Mouse (Mus musculus): ENCODE measurements around the gene Kcns1. TPM values are rescaled to one million over a fixed set of nuclear protein-coding genes. Genes with fewer than 3 reads are reported as not detected.
"Not testable (repeated sequence)": the region's sequence is repeated elsewhere in the genome, so short reads cannot be mapped to it uniquely, and the experiment has no call there.

Gene Kcns1
- polyA plus RNA-seq (2017; shearing (Covaris generic)) = not detected

DNA sequence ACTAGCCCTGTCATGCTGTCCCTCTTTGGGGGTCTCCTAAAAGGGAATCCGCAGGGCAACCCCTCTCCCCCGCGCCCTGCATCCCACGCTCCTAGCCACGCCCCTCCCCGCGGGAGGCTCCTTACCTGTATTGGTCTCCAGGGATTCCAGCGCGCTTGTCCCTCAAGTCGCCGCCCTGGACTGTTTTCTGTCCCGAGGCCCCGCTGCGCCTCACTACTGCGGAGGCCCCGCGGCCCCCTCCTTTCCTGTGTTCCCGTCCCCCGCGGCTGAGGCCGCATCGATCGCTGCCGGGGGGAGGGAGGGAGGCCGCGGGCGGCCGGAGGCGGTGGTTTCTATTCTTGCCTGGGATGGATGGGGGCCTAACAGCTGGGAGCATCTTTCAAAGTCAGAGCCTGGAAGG lies at the start of gene Kcns1:
TSS of gene Kcns1 (minus strand) at position 212 of the 400 bp plus-strand sequence.
- ATAC-seq = no peak

DNA sequence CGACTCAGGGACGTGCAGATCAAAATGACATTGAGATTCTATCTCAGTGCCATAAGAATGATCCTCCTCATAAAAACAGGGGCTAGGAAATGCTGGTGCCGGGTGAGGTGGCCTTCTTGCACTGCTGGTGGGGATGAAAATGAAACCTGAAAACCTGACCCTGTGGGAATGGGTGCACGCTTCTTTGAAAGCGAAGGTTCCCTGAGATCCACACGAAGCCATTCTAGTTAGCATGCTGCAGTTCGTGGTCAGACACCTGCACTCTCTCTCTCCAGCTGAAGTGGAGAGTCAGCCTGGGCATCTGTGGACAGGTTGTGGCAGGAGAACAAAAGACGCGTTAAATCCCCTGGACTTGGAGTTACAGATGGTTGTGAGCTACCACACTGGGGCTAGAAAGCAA lies 48.4 kb upstream of the Kcns1 start:
- no peak for ATAC-seq

DNA sequence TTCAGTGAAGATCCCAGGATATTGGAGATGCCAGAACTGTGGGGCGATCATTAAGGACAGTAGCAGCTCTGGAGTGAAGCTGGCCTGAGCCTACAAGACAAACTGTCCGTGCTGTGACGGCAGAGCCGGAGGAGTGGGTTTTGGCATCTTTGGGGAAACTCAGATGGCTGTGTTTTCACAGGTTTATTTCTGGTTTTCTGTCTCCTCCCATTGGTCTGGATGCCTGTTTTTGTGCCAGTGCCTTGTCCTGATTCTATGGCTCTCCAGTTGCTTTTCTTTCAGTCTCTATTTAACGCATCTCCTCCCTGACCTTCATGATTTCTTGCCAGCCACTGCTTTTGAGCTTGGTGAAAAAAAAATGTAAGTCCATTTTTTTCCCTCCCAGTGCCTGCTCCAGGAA lies 41.8 kb upstream of the Kcns1 start:
- no peak for ATAC-seq

DNA sequence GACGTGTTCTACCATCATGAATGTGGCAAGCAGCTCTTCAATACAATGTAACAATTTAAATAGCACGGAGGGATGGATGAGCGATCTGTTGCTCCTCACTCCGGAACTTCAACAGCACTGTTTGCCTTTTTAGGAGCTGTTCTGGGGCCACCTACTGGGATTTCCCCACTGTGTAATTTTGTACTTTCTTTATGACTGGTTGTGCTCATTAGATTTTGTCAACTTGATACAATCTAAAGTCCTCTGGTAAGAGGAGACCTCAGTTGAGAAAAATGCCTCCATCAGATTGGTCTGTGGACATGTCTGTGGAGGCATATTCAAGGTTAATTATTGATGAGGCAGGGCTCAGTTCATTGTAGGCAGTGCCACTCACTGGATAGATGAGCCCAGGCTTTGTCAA lies 40.0 kb upstream of the Kcns1 start:
- peak; percentile 68 for ATAC-seq

DNA sequence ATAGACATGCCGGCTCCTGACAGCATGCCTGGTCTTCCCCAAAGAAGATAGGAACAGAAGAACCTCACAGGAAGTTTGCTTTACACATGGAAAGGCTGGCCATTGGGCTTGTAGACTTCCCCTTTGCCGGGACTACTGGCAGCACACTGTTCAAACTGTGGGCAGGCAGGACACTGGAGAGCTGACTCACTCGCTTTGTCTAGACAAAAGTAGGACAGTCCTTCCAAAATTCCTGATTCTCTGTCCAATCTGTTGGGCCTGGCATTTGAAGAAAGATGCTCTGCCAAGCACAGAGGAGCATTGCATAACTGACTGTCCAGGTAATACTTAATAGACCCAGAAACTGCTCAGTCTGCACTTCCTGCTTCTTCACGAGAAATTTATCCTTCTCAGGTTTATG lies 35.8 kb upstream of the Kcns1 start:
- no peak for ATAC-seq

DNA sequence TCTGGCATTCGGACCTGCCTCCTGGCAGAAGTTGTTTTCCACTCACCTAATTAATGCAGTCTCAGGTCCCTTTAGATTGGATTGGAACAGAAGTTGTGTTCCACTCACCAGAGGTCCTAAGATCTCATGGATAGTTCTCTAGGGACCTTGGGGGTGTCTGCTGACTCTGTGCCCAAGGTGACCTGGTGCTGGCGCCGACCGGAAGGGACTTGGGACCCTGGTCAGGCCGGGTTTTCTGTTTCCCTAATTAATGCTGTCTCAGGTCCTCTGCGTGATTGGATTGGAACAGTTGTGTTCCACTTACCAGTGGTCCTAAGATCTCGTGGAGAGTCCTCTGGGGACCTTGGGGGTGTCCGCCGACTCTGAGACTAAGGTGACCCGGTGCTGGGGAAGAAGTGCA lies 35.1 kb upstream of the Kcns1 start:
- not testable (repeated sequence) for ATAC-seq

DNA sequence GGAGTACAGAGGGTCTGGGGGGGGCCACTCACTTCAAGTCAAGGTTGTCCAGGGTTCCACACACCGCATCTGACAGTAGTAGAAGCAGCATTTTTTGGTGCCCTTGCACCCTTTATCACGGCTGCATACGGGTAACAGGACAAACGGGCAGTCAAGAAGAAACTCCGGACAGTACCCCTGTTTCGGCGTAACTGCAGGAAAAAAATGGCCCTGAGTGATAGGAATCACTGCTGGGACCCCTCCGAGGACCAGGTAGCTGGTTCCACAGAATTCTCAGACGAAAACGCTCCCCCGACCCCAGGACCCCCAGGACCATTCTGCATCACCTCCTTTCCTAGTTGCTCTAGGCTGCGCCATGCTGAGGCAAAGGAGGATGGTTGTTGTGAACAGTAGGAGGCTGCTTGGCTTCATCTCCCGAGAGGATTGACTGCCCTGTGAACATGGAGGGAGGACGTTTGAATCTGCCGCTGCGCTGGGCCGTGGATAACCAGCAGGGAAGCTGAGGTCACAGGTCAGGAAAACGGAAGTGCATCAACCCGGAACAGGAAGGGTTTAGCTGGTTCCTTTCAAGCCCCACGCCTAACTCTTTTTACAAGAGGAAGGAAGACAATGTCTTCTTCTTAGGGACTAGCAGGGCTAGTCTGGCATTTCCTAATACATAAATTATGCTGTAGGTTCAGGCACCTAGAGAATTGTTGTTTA lies 28.9 kb upstream of the Kcns1 start, which contains the start of gene Wfdc15a:
TSS of gene Wfdc15a (minus strand) at position 505 of the 702 bp plus-strand sequence.
- no peak for ATAC-seq

DNA sequence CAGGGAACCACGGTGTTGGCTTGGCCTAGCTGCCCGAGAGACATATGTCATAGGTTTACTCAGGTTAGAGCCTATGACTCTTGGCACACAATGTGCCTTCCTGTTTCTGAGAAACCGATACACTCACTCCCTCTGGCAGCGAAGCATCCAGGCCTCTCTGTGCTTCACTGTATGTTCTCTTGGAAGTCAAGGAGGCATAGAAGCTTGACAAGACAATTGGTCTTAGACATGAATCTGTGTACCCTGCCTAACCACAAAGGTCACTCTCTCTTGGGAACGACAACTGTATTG lies 25.7 kb upstream of the Kcns1 start:
- no peak for ATAC-seq

DNA sequence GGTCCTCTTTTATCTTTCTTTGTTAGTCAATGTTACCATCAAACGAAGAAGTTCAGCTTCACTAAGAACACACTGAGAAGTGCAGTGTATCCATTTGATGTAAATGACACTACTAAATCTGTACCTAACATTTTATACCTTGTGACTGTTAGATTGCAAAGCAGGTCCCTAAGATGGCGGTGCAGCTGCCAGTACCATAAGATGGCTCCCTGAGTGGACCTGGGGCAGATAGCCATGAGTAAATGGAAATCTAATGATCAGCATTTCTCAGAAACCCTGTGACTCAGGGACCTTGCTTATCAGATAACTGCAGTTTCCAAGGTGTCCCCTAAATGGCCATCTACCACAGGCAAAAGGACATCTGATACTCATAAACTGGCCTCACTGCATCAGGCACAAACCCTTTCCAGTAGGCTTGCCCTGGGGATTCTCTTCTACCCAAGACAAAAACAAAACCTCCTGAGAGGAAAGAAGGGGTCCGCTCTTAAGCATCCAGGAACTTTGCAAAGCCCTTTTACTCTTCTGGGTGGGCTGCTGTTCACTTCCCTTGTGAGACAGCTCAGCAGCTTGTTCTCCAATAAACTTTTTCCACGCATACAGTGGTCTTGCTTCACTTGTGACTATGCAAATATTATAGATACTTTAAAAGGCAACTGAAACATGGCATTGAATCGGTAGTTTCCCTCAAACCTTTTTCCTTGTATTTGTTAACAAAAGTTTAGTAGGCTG lies 25.2 kb upstream of the Kcns1 start:
- no peak for ATAC-seq

DNA sequence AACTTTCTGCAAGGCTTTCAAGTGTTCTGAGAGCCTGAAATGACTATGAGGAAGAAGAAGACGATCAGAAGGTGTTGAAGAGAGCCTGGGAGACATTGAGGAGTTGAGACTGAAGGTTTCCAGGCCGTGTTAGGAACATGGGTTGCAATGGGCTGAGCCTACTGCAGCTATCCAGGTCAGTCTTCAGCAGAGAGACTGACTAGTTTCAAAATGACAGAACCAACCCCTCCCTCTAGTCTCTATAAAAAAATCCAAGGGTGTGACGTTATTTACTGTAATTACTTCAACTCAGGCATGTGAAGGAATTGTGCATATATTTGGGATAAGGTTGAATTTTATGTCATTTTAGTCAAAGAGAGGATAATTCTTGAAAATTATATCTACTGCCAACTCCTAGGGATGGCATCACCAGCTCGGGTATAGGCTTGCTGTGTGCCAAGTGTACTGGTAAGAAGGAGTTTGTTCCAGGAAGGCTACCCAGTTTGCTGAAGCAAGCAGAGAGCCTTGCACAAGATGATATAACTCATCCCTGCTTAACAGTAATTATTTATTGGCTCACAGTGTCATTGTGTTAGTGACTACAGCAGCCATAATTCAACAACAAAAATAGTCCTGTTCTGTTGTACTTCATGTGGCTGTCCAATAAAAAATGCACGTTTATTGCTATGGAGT lies 24.2 kb upstream of the Kcns1 start:
- ATAC-seq = no peak

DNA sequence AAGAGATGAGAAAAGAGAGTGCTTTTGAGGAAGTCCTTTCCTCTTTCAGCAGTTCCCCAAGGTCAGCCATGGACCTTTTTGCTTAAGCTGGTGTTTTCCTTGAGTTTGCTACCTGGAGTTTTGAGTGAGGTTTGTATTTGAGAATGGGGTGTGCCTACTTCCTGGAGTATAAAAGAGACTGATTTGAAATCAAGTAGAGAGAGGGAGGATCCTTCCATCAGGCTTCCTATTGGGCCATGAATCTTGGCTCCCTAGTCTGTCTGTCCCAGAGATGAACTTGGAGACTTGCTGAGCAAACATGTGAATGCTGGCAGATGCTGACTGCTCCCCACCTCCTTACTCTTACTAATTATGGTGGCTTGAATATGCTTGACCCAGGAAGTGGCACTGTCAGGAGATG lies 21.4 kb upstream of the Kcns1 start:
- ATAC-seq = no peak

DNA sequence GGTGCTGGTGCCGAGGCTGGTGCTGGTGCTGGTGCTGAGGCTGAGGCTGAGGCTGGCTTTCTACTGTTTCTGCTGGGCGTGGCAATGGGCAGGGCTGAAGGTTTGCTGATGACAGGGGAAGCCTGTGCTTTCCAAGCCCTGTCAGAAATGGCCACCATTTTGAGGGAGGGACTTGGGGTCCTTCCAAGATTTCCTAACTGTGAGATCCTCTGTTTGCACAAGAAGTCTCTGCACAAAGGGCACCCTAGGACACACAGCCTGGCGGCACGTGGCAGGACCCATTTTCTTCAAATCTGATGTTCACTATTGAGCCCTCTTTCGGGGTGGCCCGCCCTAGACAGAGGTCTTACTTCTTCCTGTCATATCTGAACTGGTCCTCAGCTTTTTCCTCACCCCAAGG lies 19.7 kb upstream of the Kcns1 start, which contains the start of gene Wfdc12:
TSS of gene Wfdc12 (minus strand) at position 33 of the 400 bp plus-strand sequence.
- ATAC-seq = no peak

DNA sequence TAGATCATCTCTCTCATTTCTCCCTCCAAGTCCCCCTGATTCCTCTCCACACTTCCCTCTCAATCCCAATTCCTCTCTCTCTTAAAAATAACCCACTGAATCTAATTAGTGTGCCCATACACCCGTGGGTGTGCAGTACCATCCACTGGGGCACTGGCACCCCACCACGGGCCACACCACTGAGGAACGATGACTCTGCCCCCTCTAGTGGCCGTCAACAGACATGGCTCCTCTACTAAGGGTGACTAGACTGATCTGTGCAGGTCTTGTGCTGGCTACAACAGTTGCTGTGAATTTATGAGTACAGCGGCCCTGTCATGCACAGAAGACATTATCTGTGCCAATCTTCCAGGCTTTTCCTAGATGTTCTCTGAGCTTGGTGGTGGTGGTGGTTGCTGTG lies 17.8 kb upstream of the Kcns1 start:
- ATAC-seq = no peak

DNA sequence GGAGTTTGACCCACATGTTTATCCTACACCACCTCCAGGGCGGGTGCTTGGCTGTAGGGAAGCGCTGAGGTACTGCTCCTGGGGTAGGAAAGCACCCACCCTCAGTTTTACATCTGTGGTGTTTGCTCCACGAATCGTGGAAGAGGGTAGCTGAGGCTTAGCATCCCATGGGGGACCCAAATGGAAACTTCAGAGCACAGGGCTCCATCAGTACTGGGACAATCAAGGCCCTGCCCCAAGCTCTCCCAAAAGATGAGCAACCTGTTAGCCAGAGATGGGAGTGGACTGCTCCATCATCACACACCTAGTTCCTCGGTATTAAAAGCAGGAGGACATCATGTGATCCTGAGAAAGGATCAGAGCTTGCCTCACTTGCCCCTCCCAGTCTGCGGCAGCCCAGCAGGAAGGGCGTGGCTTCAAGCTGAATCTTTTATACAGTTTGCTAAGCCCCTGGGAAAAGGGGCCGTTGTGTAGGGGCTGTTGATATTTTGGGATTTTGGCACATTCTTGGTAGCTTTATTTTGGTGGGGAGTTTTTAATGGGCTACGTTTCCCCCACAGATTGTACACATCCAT lies 13.3 kb upstream of the Kcns1 start:
- ATAC-seq = no peak

DNA sequence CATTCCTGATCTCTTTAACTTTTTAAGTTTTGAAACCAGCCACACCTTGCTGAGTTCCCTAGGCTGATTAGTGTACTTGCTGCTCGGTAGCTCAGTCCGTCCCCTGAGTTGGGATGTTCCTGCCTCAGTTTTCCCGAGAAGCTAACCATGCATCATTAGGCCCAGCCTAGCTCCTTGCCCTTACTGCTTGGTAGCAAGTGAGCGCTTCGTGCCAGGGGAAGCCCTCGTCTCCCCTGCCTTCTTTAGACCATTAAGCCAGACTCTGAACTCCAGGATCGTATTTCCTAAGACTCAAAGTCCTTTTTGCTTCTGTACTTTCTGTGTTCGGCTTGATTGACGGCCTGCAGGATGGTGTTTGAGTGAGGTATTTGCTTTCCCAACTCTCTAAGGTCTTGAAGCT lies 12.4 kb upstream of the Kcns1 start:
- ATAC-seq = no peak

DNA sequence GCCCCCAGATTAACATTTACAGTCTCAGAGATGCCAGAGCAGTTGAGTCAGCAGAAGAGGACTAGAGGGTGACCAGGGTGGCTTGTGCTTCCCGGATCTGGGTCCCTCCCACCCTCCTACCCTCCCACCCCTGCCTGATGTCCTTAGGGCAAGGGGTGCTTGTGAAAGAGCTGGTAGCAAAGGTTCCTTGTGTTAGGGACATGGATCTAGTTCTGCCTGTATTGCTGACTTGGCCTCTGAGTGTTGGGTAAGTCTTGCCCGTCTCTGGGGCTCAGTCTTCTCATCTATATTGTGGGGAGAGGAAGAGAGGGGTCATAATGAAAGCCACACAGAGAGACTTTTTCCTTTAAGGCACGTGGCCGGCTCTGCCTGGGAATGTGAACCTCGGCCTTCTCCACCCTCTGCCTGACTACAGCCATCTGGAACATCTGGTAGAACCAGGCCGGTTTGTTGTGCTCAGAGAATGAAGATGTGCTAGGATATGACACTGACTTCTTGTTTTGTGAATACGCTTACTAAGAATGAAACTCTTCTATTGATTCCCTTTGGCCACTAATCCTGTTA lies 11.9 kb upstream of the Kcns1 start, which contains the start of gene Wfdc5:
TSS of gene Wfdc5 (minus strand) at position 51 of the 564 bp plus-strand sequence.
- no peak for ATAC-seq

DNA sequence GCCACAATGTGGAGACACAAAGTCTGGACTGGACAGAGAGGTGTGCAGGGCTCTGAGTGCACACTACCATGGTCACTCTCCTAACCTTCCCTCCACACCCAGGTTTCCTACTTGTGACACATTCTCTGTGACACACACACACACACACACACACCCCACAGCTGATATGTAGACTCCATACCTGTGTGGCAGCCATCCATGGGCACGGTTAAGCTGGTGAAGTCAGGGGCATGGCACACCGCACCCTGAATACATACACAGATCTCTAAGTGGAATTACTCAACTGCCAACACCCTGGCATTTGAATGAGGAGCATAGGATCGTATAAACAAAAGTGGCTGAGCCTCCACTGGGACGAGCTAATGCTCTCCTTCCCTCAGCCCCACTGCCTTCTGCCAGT lies 9.9 kb upstream of the Kcns1 start:
- no peak for ATAC-seq

DNA sequence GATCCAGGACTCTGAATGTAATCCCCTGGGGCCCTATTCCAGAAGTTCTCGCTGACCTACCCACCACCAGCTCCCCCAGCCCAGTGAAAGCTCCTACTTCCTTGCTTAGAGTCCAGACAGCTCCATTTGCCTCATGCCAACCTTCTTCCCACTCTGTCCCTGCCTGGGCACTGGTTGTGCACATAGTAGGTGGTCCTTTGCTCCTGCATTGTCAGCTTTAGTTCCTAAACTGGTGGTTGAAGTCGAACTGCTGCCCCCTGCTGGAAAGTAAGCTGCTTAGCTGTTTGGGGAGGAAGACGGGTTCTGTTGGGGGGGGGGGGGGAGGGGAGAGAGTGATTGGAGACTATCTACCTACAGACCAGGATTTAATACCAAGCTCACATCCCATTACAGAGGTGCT lies 9.2 kb upstream of the Kcns1 start:
- ATAC-seq = no peak

DNA sequence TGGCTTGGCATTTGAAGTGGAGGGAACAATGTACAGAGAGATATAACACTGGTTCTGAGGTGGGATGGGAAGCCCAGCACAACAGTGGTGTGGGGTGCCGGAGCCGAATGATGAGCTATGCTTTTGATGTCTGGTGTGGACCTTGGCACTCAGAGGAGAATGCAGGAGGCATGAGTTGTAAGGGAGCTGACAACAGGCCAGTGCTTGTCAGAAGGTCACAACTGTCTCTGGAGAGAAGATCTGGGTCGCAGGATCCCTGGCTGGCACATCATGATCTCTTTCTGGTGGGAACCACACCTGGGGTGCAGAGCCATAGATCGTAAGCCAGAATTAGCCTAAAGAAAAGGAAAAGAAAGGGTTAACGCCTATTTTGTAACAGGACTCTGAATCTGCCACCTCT lies 6.9 kb upstream of the Kcns1 start:
- ATAC-seq = no peak

DNA sequence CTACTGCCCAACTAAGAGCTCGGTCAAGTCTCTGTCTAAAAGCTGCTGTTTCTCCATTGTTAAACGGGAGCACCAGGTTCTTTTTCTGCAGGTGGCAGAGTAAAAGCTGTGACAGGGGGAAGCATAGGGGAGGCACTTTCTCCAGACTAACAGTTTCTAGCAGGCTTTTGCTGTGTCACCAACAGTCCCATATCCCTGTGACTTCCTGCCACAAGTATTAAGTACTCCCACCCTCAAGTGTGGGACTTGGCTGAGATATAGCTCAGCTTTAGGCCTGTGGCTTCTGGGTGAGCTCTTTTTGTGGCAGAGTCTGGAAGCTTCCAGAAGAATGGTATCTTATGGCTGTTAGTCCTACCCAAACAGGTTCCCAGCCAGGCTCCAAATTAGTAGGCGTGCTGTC lies 4.9 kb upstream of the Kcns1 start:
- no peak for ATAC-seq

DNA sequence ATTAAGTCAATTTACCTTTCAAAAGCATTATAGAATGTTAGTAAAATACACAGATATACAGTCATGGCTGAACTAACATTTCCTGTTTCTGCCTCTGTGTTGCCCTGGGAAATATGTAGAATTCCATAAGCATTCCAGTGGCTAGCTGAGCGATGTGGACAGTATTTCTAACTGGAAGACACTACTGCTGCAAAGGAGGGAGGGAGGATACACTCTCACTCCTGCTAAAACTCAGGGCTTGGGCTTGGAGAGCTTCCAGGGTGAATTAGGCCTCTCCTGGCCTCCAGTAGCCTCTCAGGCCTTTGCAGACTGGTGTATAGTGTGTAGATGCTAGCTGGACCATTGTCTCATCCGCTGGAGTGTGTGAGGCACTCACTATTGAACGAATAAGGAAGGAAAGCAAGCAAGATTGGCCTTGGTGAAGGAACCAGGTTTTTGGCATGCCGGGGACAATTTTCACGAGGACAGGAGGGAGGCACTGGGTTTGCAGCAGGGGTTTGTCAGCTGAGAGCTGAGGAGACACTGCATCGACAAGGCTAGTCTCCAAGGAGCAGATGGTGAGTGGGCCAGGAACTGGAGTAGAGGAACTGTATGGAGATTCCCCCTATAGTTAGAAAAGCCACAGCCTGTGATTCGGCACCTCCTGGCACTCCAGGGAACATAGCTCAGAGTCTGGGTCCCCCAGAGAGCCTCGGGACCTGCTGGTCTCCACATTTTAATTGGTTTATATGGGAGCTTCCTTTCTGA lies 3.9 kb upstream of the Kcns1 start:
- ATAC-seq = no peak

DNA sequence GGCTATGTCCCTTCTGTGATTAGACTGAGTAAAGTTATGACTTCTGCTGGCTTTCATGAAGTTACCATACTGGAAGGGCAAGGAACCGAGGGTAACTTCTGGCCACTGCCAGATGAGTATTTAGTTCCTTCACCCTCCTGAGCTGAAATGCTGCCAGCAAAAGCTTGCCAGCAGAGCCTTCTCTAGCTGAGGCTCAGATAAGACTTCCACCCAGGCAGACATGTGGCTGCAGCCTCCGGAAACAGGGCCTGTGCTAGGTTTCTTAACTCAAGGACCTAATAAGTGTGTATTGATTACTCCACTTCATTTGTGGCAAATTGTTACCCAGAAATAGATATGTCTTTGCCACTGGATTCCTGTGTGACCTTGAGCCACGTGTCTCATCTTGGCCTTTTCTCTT lies 2.5 kb upstream of the Kcns1 start:
- ATAC-seq = no peak
